Mouse (Mus musculus) left cerebral cortex, adult 2 months (tissue): ENCODE measurements around the gene Nars2. TPM values are rescaled to one million over a fixed set of nuclear protein-coding genes. Genes with fewer than 3 reads are reported as not detected.
"Not testable (repeated sequence)": the region's sequence is repeated elsewhere in the genome, so short reads cannot be mapped to it uniquely, and the experiment has no call there.

Experiments
- DNase-seq, 2 experiments: peaks; one replicate each; pipeline ENCODE4 v3.0.0; 2021 to 2022; ENCODE audit warnings: low spot score in 2 of 2, mixed read lengths in 1 of 2; ENCODE audit errors: extremely low spot score in 1 of 2
- H3K27ac ChIP-seq: fragments of 200-600 bp; 2 replicates; pipeline ENCODE4 v1.8.1; 2022
- H3K4me3 ChIP-seq: fragments of 200-600 bp; 2 replicates; pipeline ENCODE4 v1.8.1; 2022
- CTCF ChIP-seq: fragments of 200-600 bp; IDR thresholded peaks from 2 replicates; pipeline ENCODE4 v1.8.1; 2022; ENCODE audit warnings: antibody characterized with exemption, mild to moderate bottlenecking, moderate library complexity
- intact Hi-C: fragments of 180-260 bp; cut with DNase I; formaldehyde crosslinking; loops from one replicate; pipeline ENCODE4 v1.15.1; 2025
- total RNA-seq, 2 experiments: library from RNA; stranded (reverse); gene quantifications; 2 replicates each; pipeline ENCODE4 v1.2.3; 2021

Nars2 gene
- total RNA-seq, 2 experiments from 2014 or later, result 14.8 to 18.8 TPM

- Histone ChIP-seq H3K4me3 (no peak overlapping the region), H3K27ac (no peak overlapping the region)
- DNase-seq, result peak; percentile 86 to 90
- intact Hi-C loops, result loop anchor here (1.0 to 2.0 kb wide), 2 partner anchors 136 to 1423 kb away; no protein-coding TSS in a partner anchor
- peak; percentile 91 for TF ChIP-seq CTCF
These were observed 37.3 kb upstream of the Nars2 start for GRCm38 (mm10) chr7:96914031-96914430.

- TF ChIP-seq CTCF, result peak; percentile 94
- H3K27ac ChIP-seq, result no peak overlapping the region
- intact Hi-C loops, result loop anchor here (1.0 to 5.0 kb wide), 4 partner anchors 353 to 1425 kb away; no protein-coding TSS in a partner anchor
- DNase-seq, result peak; percentile 52 to 58
- no peak overlapping the region for H3K4me3 ChIP-seq
These were observed 35.7 kb upstream of the Nars2 start for GRCm38 (mm10) chr7:96915452-96916105.

- Histone ChIP-seq H3K4me3 (no peak overlapping the region), H3K27ac (no peak overlapping the region)
- TF ChIP-seq CTCF, result no peak
- DNase-seq, result no peak
- intact Hi-C loops, result no loop called here
These were observed 30.7 kb upstream of the Nars2 start for GRCm38 (mm10) chr7:96920447-96921095.

- no peak overlapping the region for H3K4me3 ChIP-seq
- intact Hi-C loops, result no loop called here
- no peak for DNase-seq
- TF ChIP-seq CTCF, result no peak
- H3K27ac ChIP-seq, result no peak overlapping the region
These were observed 28.4 kb upstream of the Nars2 start for GRCm38 (mm10) chr7:96922927-96923326.

- no peak for DNase-seq
- no peak overlapping the region for H3K27ac ChIP-seq
- no peak overlapping the region for H3K4me3 ChIP-seq
- no peak for TF ChIP-seq CTCF
- intact Hi-C loops, result no loop called here
These were observed 7.5 kb upstream of the Nars2 start for GRCm38 (mm10) chr7:96943715-96944377.

- H3K27ac ChIP-seq, H3K4me3 ChIP-seq, DNase-seq, intact Hi-C loops: not testable (repeated sequence)
These were observed 4.8 kb upstream of the Nars2 start for GRCm38 (mm10) chr7:96946501-96946900.

GRCm38 (mm10) chr7:96952094-96952493 lies 789 bp downstream of the Nars2 start:
- no peak for DNase-seq
- intact Hi-C loops, result no loop called here
- H3K27ac ChIP-seq, result no peak overlapping the region
- TF ChIP-seq CTCF, result no peak
- H3K4me3 ChIP-seq, result peak overlapping the region; percentile 86

- H3K4me3 ChIP-seq, result no peak overlapping the region
- TF ChIP-seq CTCF, result no peak
- H3K27ac ChIP-seq, result no peak overlapping the region
- intact Hi-C loops, result no loop called here
- DNase-seq, result no peak
These were observed 7.9 kb downstream of the Nars2 start for GRCm38 (mm10) chr7:96959168-96959567.

GRCm38 (mm10) chr7:96967188-96967587 lies 15.9 kb downstream of the Nars2 start:
- intact Hi-C loops, result no loop called here
- DNase-seq, result no peak
- Histone ChIP-seq H3K4me3 (no peak overlapping the region), H3K27ac (no peak overlapping the region)
- no peak for TF ChIP-seq CTCF

GRCm38 (mm10) chr7:96970359-96970758 lies 19.1 kb downstream of the Nars2 start:
- TF ChIP-seq CTCF, result peak; percentile 77
- intact Hi-C loops, result loop anchor here (1.0 to 2.0 kb wide), 2 partner anchors 116 to 327 kb away; no protein-coding TSS in a partner anchor
- no peak for DNase-seq
- Histone ChIP-seq H3K4me3 (no peak overlapping the region), H3K27ac (no peak overlapping the region)

GRCm38 (mm10) chr7:96971027-96971996 lies 20.0 kb downstream of the Nars2 start:
- intact Hi-C loops, result loop anchor here (2.0 kb wide), 1 partner anchor 115 kb away; no protein-coding TSS in a partner anchor
- Histone ChIP-seq H3K27ac (no peak overlapping the region), H3K4me3 (no peak overlapping the region)
- no peak for DNase-seq
- no peak for TF ChIP-seq CTCF
